In genomic region chr16:86594992-86595391, GRCm38 (mm10) we compare ENCODE assay signal across 18 mouse cellular contexts.
DNase-seq lines count a peak whose midpoint lies in the region; ATAC-seq and TF ChIP-seq lines count a peak whose summit lies in the region.
"Had no signal": no experiment of that assay in that cellular context is flagged by ENCODE, and none has a peak within 500 bp of the region (broad histone marks: within the 10 kb centered on the region; RNA-seq: fewer than 3 reads in every experiment).

No protein-coding gene starts in this region.

- H3K9ac ChIP-seq in heart, embryonic 11.5 days (ENCODE audit: low read depth, low read length) = no peak overlapping the region
- H3K9ac ChIP-seq in heart, adult 2 months (ENCODE audit: low read depth, low read length) = no peak overlapping the region
- H3K9ac ChIP-seq in lung, embryonic 15.5 days = no peak overlapping the region
- no peak overlapping the region for H3K9ac ChIP-seq in kidney, embryonic 14.5 days (ENCODE audit: low read depth, low read length)
- H3K9ac ChIP-seq: embryonic facial prominence, embryonic 12.5 days; forebrain, embryonic 15.5 days; hindbrain, embryonic 12.5 days had no signal

- 0 out of 2 replicates have a peak overlapping the region, but pooled peaks have one; percentile 24 for H3K27ac ChIP-seq in heart, embryonic 11.5 days (ENCODE audit: low read depth, low read length)
- no peak overlapping the region for H3K27ac ChIP-seq in heart, adult 2 months
- no peak overlapping the region for H3K27ac ChIP-seq in lung, embryonic 15.5 days
- no peak overlapping the region for H3K27ac ChIP-seq in kidney, embryonic 14.5 days (ENCODE audit: low read depth, low read length)
- H3K27ac ChIP-seq: embryonic facial prominence, embryonic 12.5 days; forebrain, embryonic 15.5 days; hindbrain, embryonic 12.5 days had no signal

- no peak for TF ChIP-seq CTCF in heart, adult 2 months (IDR thresholded peaks at IDR 0.05)

- no peaks in the 10 kb centered on the region for H3K79me2 ChIP-seq in heart, adult 2 months (replicated peaks; ENCODE audit: control insufficient read depth, insufficient read depth, low read length)

- no peak for DNase-seq in heart, adult 2 months
- no peak for DNase-seq in lung, postnatal 14 days
- DNase-seq in retina, postnatal 1 day = peak; percentile 26
- no peak for DNase-seq in retina, embryonic 14.5 days (ENCODE audit: low spot score)
- DNase-seq: adrenal gland, postnatal 10 days; cerebellum, adult 11 months; cerebellum, adult 8-10 months; cerebellum, postnatal 14 days; gastrocnemius, postnatal 10 days; heart, adult 18-20 months; heart, postnatal 4 days had no signal

- no peaks in the 10 kb centered on the region for H3K9me3 ChIP-seq in heart, embryonic 11.5 days (replicated peaks; ENCODE audit: control insufficient read depth, low read length)
- no peaks in the 10 kb centered on the region for H3K9me3 ChIP-seq in lung, embryonic 15.5 days
- no peaks in the 10 kb centered on the region for H3K9me3 ChIP-seq in kidney, embryonic 14.5 days (ENCODE audit: control insufficient read depth, low read length)
- H3K9me3 ChIP-seq: embryonic facial prominence, embryonic 12.5 days; forebrain, embryonic 15.5 days; hindbrain, embryonic 12.5 days had no signal

- no peaks in the 10 kb centered on the region for H3K36me3 ChIP-seq in heart, embryonic 11.5 days (ENCODE audit: control insufficient read depth, insufficient read depth, low read length)
- no peaks in the 10 kb centered on the region for H3K36me3 ChIP-seq in heart, adult 2 months (ENCODE audit: control insufficient read depth, insufficient read depth, low read length)
- no peaks in the 10 kb centered on the region for H3K36me3 ChIP-seq in lung, embryonic 15.5 days
- H3K36me3 ChIP-seq in kidney, embryonic 14.5 days (ENCODE audit: control insufficient read depth, insufficient read depth, low read length) = no peaks in the 10 kb centered on the region
- H3K36me3 ChIP-seq: embryonic facial prominence, embryonic 12.5 days; forebrain, embryonic 15.5 days; hindbrain, embryonic 12.5 days had no signal

- no peak for TF ChIP-seq EP300 in heart, adult 2 months (IDR thresholded peaks at IDR 0.05; ENCODE audit: insufficient read depth, low read depth, low read length)

- no peak for TF ChIP-seq POLR2A in heart, adult 2 months (IDR thresholded peaks at IDR 0.05; ENCODE audit: insufficient read depth, low read depth, low read length)

- WGBS in heart, embryonic 11.5 days (ENCODE audit: insufficient replicate concordance) = 43% methylated on average over 3 of the region's 3 CpGs
- WGBS in heart, adult 2 months = 63% methylated on average over 3 of the region's 3 CpGs
- 32% methylated on average over 3 of the region's 3 CpGs for WGBS in lung, embryonic 15.5 days
- 69% methylated on average over 3 of the region's 3 CpGs for WGBS in kidney, embryonic 14.5 days

- no peaks in the 10 kb centered on the region for H3K27me3 ChIP-seq in heart, embryonic 11.5 days (ENCODE audit: control insufficient read depth, insufficient read depth, low read length)
- H3K27me3 ChIP-seq in heart, adult 2 months (ENCODE audit: control insufficient read depth, insufficient read depth, low read length) = no peaks in the 10 kb centered on the region
- no peaks in the 10 kb centered on the region for H3K27me3 ChIP-seq in lung, embryonic 15.5 days
- H3K27me3 ChIP-seq in kidney, embryonic 14.5 days (ENCODE audit: control insufficient read depth, insufficient read depth, low read length) = no peaks in the 10 kb centered on the region
- H3K27me3 ChIP-seq: embryonic facial prominence, embryonic 12.5 days; forebrain, embryonic 15.5 days; hindbrain, embryonic 12.5 days had no signal

- H3K4me1 ChIP-seq in heart, embryonic 11.5 days (ENCODE audit: control insufficient read depth, insufficient read depth, low read length) = 0 out of 2 replicates have a peak, but pooled peaks cover 3% of the 10 kb centered on the region
- no peaks in the 10 kb centered on the region for H3K4me1 ChIP-seq in heart, adult 2 months (ENCODE audit: control insufficient read depth, insufficient read depth, low read length)
- H3K4me1 ChIP-seq in lung, embryonic 15.5 days = 0 out of 2 replicates have a peak, but pooled peaks cover 5% of the 10 kb centered on the region
- no peaks in the 10 kb centered on the region for H3K4me1 ChIP-seq in kidney, embryonic 14.5 days (ENCODE audit: control insufficient read depth, insufficient read depth, low read length)
- H3K4me1 ChIP-seq: embryonic facial prominence, embryonic 12.5 days; forebrain, embryonic 15.5 days; hindbrain, embryonic 12.5 days had no signal

- ATAC-seq in heart, embryonic 11.5 days (replicated peaks; ENCODE audit: insufficient number of reproducible peaks, low FRiP score, low TSS enrichment) = peak; percentile 57
- peak; percentile 95 for ATAC-seq in lung, embryonic 15.5 days (ENCODE audit: borderline replicate concordance, extremely low read depth, low FRiP score, low TSS enrichment)
- ATAC-seq in kidney, embryonic 14.5 days (ENCODE audit: low FRiP score, low TSS enrichment) = no peak
- ATAC-seq: forebrain, embryonic 15.5 days; hindbrain, embryonic 16.5 days had no signal

- H3K4me3 ChIP-seq in heart, embryonic 11.5 days (ENCODE audit: low read depth, low read length) = no peak overlapping the region
- no peak overlapping the region for H3K4me3 ChIP-seq in heart, adult 2 months
- no peak overlapping the region for H3K4me3 ChIP-seq in lung, embryonic 15.5 days
- H3K4me3 ChIP-seq in kidney, embryonic 14.5 days (ENCODE audit: low read length) = no peak overlapping the region
- H3K4me3 ChIP-seq: embryonic facial prominence, embryonic 12.5 days; forebrain, embryonic 15.5 days; hindbrain, embryonic 12.5 days had no signal

- intact Hi-C loops in heart, adult 2 months (cut with DNase I) = no loop called here

- no peak overlapping the region for H3K4me2 ChIP-seq in heart, embryonic 11.5 days
- H3K4me2 ChIP-seq in lung, embryonic 15.5 days = no peak overlapping the region
- H3K4me2 ChIP-seq in kidney, embryonic 14.5 days (replicated peaks; ENCODE audit: low read depth, low read length) = no peak overlapping the region
- H3K4me2 ChIP-seq: embryonic facial prominence, embryonic 12.5 days; forebrain, embryonic 15.5 days; hindbrain, embryonic 12.5 days had no signal
